Mouse (Mus musculus): ENCODE measurements at regions not wholly inside any gene's neighbourhood (a gene's known extent, or its start where the extent isn't known, plus 50 kb on each side); places are given as distances from the start of the nearest gene placed in this dataset.
A peak's percentile ranks its signal among the peaks of the same experiment; 100 is the strongest.
"Not testable (repeated sequence)": the region's sequence is repeated elsewhere in the genome, so short reads cannot be mapped to it uniquely, and the experiment has no call there.

DNA sequence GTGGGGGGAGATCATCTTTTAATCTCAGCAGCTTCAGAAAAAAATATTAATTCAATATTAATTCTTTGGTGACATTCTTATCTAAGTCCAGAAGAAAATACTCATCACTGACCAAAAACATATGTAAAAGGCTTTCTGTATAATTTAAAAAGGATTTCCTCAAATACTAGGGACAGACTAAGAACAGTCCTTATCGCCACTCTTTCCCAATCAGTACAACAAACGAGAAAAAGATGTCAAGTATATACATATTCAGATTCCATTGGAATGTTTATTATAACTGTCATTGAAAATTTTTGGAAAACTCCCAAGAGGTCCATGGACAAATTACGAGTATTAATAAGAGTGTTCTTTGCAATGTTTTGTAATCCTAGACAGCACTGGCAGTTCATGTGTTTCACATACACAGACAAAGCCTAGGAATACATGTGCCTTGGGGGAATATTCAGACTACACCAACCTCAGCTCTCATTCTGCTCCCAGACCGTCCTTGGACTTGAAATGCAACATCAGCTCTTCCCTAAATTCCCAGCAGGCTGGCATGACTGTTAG, 270.4 kb upstream of the Dcbld2 start:
- DNase-seq (ENCODE audit: inconsistent ontology term), result no peak

DNA sequence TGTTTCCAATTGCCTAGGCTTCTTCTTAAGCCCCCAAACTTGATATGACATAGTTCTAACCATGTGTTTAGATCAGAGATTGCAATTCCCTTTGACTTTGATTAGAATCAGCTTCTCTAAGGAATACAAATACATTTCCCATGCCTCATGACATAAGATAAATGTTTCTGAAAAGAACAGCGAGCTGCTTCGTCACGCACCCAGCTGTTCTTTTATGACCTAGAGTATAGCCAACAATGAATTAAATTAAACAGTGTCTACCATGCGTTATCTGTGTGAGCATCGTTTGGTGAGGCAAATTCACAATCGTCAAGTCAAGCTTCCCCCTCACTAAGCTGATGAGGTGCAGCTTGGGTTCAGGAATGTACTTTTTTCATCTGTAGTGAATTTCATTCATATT, 261.8 kb upstream of the Dcbld2 start:
- DNase-seq (ENCODE audit: inconsistent ontology term), result no peak

GRCm38 (mm10) chr16:58155538-58155937, 252.7 kb upstream of the Dcbld2 start:
- DNase-seq (ENCODE audit: inconsistent ontology term), result no peak

DNA sequence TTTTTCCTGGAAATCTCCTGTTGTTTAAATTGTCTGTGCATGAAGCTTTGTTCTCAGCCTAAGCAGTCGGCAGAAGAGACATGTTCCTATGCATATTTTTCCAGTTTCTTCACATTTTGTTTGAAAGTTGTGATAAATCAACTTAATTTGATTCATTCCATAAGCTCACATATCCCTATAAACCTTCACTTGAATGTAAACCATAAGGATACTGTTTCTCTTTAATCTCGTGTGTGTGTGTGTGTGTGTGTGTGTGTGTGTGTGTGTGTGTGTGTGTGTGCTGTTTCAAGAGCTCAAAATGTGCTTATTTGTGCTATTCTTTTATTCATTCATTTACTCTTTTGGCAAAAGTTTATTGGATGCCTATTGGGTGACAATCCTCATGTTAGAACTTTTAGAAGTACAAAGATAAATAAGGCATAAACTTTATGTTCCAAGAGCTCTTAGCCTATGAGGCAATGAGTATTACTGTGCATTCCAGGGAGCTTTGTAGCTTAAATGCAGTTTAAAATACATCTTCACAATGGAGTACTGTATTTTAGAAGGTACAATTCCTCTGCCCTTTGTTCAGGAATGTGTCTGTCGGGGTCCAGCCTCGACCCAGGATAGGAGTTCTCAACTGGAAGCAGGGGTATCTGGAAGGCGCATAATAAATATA, 229.4 kb upstream of the Dcbld2 start:
- no peak for DNase-seq (ENCODE audit: inconsistent ontology term)

DNA sequence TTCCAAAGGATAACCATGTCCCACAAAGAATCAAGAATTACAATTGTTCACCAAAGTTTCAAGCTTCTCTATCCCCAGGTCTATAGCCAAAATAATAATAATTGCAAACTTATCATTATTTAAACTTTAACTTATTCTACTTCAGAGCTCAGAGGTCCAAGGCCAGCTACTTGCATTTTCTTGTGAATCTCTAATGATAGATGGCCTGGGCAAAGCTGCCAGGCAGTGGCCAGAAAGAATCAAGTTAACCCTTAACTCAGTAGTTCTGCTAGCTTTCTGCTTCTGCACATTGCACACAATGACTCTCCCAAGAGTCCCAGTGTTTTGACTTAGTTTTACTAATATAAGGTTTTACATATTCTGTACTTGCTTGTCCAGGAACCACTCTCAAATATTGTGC, 228.3 kb upstream of the Dcbld2 start:
- not testable (repeated sequence) for DNase-seq (ENCODE audit: inconsistent ontology term)

GRCm38 (mm10) chr16:58194619-58195497, 213.4 kb upstream of the Dcbld2 start:
- DNase-seq (ENCODE audit: inconsistent ontology term), result no peak

GRCm38 (mm10) chr16:58211872-58212271, 196.4 kb upstream of the Dcbld2 start:
- no peak for DNase-seq (ENCODE audit: inconsistent ontology term)

GRCm38 (mm10) chr16:58234686-58235085, 173.6 kb upstream of the Dcbld2 start:
- DNase-seq (ENCODE audit: inconsistent ontology term), result no peak

DNA sequence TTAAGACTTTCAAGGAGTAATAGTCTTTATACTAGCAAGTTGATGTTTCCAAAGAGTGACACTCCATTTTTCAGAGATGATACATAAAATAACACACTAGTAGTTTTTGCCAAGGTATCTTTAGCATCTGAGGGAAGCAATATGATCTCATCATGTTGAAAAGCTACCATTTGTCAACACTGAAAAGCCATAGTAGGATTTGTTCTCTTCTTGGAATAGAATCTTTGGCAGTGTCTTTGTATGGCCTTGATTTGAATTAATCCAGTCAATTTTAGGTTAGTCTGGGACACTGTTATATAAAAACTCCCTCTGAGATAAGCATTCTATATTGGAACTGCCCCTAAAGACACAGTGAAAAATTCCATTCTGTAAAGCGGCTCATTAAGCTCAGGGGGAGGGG, 171.4 kb upstream of the Dcbld2 start:
- DNase-seq (ENCODE audit: inconsistent ontology term), result no peak

- DNase-seq (ENCODE audit: inconsistent ontology term), result no peak
These were observed 132.0 kb upstream of the Dcbld2 start for GRCm38 (mm10) chr16:58276281-58276680.

DNA sequence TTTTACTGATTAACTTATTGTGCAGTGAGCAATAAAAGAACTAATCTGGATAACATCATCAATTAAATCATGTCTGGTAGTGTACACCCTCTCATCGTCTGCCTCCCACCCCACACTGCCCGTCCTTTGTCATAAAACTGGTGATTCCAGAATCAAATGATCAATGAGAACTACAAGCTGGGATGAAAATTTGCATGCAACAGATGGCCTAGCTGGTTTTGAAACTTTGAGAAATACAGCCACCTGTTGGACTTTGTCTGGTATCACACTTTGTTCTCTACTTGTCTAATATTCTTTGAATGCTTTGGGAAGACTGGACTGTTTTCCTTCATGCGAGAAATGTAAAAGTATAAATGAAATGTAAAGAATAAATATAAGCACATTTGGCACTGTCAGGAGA, 126.8 kb upstream of the Dcbld2 start:
- peak; percentile 37 for DNase-seq (ENCODE audit: inconsistent ontology term)

GRCm38 (mm10) chr16:58294457-58294856, 113.8 kb upstream of the Dcbld2 start:
- no peak for DNase-seq (ENCODE audit: inconsistent ontology term)

DNA sequence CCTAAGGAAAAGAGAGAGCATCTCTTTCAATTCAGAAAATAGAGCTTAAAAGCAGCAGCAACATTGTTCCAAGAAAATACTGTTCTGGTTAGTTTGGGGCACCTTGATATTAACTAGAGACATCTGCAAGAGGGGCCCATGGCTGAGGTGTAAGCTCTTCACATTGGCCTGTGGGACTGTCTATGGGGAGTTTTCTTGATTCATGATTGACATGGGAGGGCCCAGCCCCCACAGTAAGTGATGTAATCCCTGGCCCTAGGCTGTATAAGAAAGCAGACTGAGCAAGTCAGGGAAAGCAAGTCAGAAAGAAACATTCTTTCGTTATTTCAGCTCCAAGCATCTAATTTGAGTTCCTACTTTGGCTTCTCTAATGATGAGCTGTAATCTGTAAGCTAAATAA, 113.1 kb upstream of the Dcbld2 start:
- no peak for DNase-seq (ENCODE audit: inconsistent ontology term)

GRCm38 (mm10) chr16:58299495-58299894, 108.7 kb upstream of the Dcbld2 start:
- DNase-seq (ENCODE audit: inconsistent ontology term), result peak; percentile 55

DNA sequence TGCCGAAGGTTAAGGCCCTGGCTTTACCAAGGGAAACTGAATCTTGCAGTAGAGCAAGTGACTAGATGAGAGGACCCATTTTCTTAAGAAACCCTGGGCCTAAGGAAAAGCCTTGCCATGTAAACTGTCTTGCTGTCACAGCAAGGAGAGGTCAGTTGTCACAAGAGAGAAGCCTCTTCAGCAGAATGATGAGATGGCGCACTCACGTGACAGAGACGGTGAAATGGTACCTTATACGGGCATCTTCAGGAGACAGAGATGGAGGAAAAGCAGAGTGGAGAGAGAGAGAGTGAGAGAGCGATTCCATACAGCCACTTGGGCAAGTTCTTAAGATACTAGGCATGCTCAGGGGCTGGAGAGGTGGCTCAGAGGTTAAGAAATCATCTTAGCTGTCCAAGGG, 108.1 kb upstream of the Dcbld2 start:
- no peak for DNase-seq (ENCODE audit: inconsistent ontology term)

DNA sequence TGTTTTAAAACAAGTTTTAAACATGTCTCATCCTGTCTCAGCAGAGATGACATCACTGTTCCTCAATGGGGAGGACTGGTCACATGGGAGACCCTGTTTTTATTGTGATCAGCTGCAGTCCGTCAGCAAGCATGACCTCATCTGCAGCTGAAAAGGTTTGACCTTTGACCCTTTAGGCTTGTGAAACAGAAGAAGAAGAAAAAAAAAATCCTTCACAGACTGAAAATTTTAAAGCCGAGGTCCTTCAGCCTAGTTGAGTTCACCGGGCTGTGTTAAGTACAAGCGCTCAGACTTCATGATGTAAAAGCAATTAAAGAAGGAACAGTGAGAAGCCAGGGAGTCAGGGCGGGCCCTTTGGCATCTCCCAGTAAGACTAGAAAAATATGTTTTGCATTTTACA, 104.7 kb upstream of the Dcbld2 start:
- DNase-seq (ENCODE audit: inconsistent ontology term), result peak; percentile 25

DNA sequence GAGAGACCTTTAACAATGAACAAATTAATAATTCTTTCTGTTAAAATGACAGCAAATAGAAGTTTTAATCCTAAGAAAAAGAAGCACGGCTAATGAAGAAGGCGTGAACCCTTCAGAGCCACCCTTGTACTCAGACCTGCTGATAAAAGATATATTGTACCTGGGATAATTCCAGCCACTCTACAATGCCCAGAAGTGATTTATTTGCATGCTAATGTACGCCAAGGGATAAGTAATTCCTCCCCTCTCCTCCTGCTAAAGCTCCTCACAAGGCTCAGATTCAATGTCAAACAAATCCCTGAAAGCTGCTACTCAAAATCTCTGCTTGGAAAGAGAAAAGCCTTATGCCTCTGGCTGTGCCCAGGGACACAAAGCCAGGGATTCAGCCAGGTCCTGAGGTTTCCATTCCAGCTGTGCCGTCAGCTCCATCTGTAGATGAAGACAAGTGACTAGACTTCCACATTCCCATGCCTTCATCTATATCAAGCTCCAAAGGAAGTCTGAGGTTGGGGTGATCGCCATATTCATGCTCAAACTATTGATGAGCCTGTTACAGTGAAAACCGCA, 91.3 kb upstream of the Dcbld2 start:
- no peak for DNase-seq (ENCODE audit: inconsistent ontology term)

- DNase-seq (ENCODE audit: inconsistent ontology term), result no peak
These were observed 77.2 kb upstream of the Dcbld2 start for GRCm38 (mm10) chr16:58331087-58331486.

- peak; percentile 78 for DNase-seq (ENCODE audit: inconsistent ontology term)
These were observed 64.3 kb upstream of the Dcbld2 start for GRCm38 (mm10) chr16:58343921-58344320.

DNA sequence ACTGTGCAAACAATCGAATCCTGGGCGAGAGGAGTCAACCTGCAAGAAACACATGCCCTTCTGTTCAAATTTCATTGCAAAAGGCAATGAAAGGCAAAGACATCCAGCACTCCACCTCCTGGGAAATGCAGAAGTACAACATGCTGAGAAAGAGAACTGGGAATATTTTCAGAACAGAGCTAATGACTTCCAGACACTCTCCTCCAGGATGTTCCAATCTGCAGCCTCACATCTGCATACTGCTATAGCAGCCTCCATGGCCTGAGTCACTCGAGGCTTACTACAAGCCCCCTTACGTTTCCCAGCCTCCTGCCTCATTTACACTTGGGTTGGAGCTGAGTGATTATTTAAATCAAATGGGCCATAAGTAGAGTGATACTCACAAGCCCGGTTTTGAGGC, 58.9 kb upstream of the Dcbld2 start:
- DNase-seq (ENCODE audit: inconsistent ontology term), result no peak

DNA sequence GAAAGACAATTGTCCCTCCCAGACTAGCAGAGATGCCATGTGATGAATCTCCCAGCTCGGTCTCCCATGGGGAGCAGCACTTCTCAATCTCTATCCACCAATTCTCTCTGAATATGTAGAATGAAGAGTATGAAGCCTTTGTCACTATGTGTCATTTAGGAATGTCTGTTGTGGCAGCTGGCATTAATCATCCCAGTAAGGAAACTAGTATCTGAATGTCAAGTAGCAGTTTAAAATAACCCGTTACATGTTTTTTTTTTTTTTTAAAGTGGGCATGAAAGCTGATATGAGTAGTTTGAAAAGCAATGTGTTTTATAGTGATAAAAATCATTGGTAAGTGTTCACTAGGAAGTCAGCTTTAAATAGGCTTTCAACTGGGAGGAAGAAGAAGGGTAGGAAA, 58.4 kb upstream of the Dcbld2 start:
- peak; percentile 53 for DNase-seq (ENCODE audit: inconsistent ontology term)

- DNase-seq (ENCODE audit: inconsistent ontology term), result no peak
These were observed 56.1 kb upstream of the Dcbld2 start for GRCm38 (mm10) chr16:58352156-58352555.

DNA sequence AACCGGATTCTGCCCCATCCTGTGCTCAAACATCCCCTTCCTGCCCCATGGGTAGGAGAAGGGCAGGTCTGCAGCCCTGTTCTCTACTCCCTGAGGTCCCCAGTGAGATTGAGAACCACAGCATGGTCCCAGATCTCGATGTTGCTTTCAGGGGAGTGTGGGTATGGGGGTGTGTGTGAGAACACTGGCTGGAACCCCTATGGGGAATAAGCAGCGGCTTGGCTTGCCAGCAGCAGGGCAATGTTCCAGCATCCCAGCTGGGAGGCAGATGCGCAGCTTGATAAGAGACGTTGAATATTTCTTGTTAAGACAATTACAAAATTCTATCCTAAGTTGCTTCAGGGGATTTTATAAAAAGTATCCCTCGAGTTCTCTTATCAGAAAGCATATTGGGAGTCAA, 53.7 kb upstream of the Dcbld2 start:
- no peak for DNase-seq (ENCODE audit: inconsistent ontology term)

Measured in Muller cell, postnatal 12 days (primary cell).